Comparison of ENCODE assay signal across 8 mouse cellular contexts in the genomic region with DNA sequence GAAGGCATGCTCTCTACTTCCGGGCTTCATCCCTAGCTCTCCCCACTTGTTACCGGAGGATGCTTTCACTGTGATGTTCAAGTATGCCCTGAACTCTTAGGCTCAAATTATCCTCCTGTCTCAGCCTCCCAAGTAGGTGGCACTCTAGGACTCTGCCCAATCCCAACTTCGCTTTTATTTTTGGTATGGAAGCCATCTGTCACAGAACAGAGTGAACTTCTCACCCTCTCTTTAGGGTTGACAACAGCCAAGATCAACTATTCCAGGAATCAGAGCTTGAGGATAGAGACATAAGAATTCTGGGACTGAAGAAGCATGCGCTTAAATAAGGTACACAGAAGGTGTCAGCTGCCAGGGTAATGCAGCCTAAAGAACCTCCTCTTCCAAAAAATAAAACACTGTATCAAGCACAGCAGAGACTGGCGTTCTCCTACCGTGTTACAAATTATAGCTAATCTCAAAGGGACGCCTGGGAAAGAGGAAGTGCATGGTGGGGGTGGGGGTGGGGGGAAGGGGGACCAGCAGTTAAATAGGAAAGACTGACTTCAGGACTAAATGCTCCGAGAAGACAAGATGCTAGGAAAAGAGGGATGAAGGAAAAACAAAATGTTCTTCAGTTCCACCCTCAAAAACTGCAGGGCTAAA. TPM values are rescaled to one million over a fixed set of nuclear protein-coding genes. Genes with fewer than 3 reads are reported as not detected.
DNase-seq lines count a peak whose midpoint lies in the region; ATAC-seq and TF ChIP-seq lines count a peak whose summit lies in the region.

No protein-coding gene starts in this region.

- WGBS in liver, adult 2 months: 47% methylated on average over 8 of the region's 8 CpGs
- WGBS in embryonic facial prominence, embryonic 13.5 days: 44% methylated on average over 8 of the region's 8 CpGs
- 41% methylated on average over 8 of the region's 8 CpGs for WGBS in intestine, embryonic 14.5 days
- 58% methylated on average over 8 of the region's 8 CpGs for WGBS in neural tube, embryonic 12.5 days

- ATAC-seq in embryonic facial prominence, embryonic 13.5 days (ENCODE audit: insufficient number of reproducible peaks, insufficient read depth, low FRiP score, low TSS enrichment, low read depth): no peak
- ATAC-seq in intestine, embryonic 14.5 days (replicated peaks; ENCODE audit: low FRiP score, low TSS enrichment, low read depth): no peak
- no peak for ATAC-seq in neural tube, embryonic 12.5 days (ENCODE audit: low FRiP score, low read depth)

- no peak overlapping the region for H3K27ac ChIP-seq in liver, adult 2 months (replicated peaks; ENCODE audit: insufficient read depth, low read depth, low read length)
- H3K27ac ChIP-seq in embryonic facial prominence, embryonic 13.5 days: no peak overlapping the region; the same call in 1 of the 2 replicates
- no peak overlapping the region for H3K27ac ChIP-seq in intestine, embryonic 14.5 days (ENCODE audit: low read depth)
- H3K27ac ChIP-seq in neural tube, embryonic 12.5 days: no peak overlapping the region

- no peak for TF ChIP-seq CTCF in liver, adult 2 months (IDR thresholded peaks at IDR 0.05; ENCODE audit: low read depth, low read length)

- H3K9me3 ChIP-seq in embryonic facial prominence, embryonic 13.5 days: no peaks in the 10 kb centered on the region
- H3K9me3 ChIP-seq in intestine, embryonic 14.5 days (ENCODE audit: control insufficient read depth, low read length): no peaks in the 10 kb centered on the region
- H3K9me3 ChIP-seq in neural tube, embryonic 12.5 days: no peaks in the 10 kb centered on the region

- H3K4me3 ChIP-seq in liver, adult 2 months (ENCODE audit: insufficient read depth, low read depth, low read length): peak overlapping the region; percentile 84
- H3K4me3 ChIP-seq in embryonic facial prominence, embryonic 13.5 days: peak overlapping the region; percentile 79
- H3K4me3 ChIP-seq in intestine, embryonic 14.5 days (ENCODE audit: low read depth, low read length): peak overlapping the region; percentile 77
- peak overlapping the region; percentile 94 for H3K4me3 ChIP-seq in neural tube, embryonic 12.5 days

- H3K79me2 ChIP-seq in liver, adult 2 months (ENCODE audit: control insufficient read depth, insufficient read depth, low read length): peaks cover 10% of the 10 kb centered on the region; the same call in 1 of the 2 replicates

- DNase-seq in liver, adult 2 months (ENCODE audit: extremely low read depth, low read depth, low spot score): no peak
- DNase-seq in liver: no peak
- DNase-seq in intestine, embryonic 14.5 days (ENCODE audit: low spot score): no peak
- DNase-seq in left cerebral cortex, postnatal 10 days (ENCODE audit: extremely low spot score in 1 of 2, low spot score in 2 of 2): no peak
- no peak for DNase-seq in layer of hippocampus, adult 9-11 months
- no peak for DNase-seq in T-cell, adult 2 months (ENCODE audit: low spot score)

- H3K27me3 ChIP-seq in liver, adult 2 months (ENCODE audit: control insufficient read depth, insufficient read depth, low read length): no peaks in the 10 kb centered on the region
- H3K27me3 ChIP-seq in embryonic facial prominence, embryonic 13.5 days: no peaks in the 10 kb centered on the region
- no peaks in the 10 kb centered on the region for H3K27me3 ChIP-seq in intestine, embryonic 14.5 days (replicated peaks; ENCODE audit: control insufficient read depth, insufficient read depth, low read length)
- no peaks in the 10 kb centered on the region for H3K27me3 ChIP-seq in neural tube, embryonic 12.5 days (replicated peaks)

- intact Hi-C loops in left cerebral cortex, postnatal 10 days (cut with DNase I): no loop called here

- H3K4me2 ChIP-seq in embryonic facial prominence, embryonic 13.5 days: peak overlapping the region; percentile 95
- peak overlapping the region; percentile 99 for H3K4me2 ChIP-seq in intestine, embryonic 14.5 days (ENCODE audit: low read length)
- H3K4me2 ChIP-seq in neural tube, embryonic 12.5 days (replicated peaks): peak overlapping the region; percentile 96

- peak overlapping the region; percentile 74; the same call in 1 of the 2 replicates for H3K9ac ChIP-seq in liver, adult 2 months (ENCODE audit: low read depth, low read length)
- peak overlapping the region; percentile 90 for H3K9ac ChIP-seq in embryonic facial prominence, embryonic 13.5 days
- H3K9ac ChIP-seq in intestine, embryonic 14.5 days (ENCODE audit: low read length): peak overlapping the region; percentile 85
- peak overlapping the region; percentile 89 for H3K9ac ChIP-seq in neural tube, embryonic 12.5 days

- no peak for TF ChIP-seq POLR2A in liver, adult 2 months (IDR thresholded peaks at IDR 0.05; ENCODE audit: extremely low read depth, insufficient read depth, low read length)

- H3K4me1 ChIP-seq in liver, adult 2 months (ENCODE audit: control insufficient read depth, insufficient read depth, low read length): peaks cover 20% of the 10 kb centered on the region
- H3K4me1 ChIP-seq in embryonic facial prominence, embryonic 13.5 days: peaks cover 42% of the 10 kb centered on the region
- H3K4me1 ChIP-seq in intestine, embryonic 14.5 days (replicated peaks; ENCODE audit: control insufficient read depth, insufficient read depth, low read length): peaks cover 35% of the 10 kb centered on the region
- peaks cover 42% of the 10 kb centered on the region for H3K4me1 ChIP-seq in neural tube, embryonic 12.5 days

- peaks cover 8% of the 10 kb centered on the region; the same call in 1 of the 2 replicates for H3K36me3 ChIP-seq in liver, adult 2 months (ENCODE audit: control insufficient read depth, insufficient read depth, low read length)
- H3K36me3 ChIP-seq in embryonic facial prominence, embryonic 13.5 days: peaks cover 40% of the 10 kb centered on the region
- peaks cover 36% of the 10 kb centered on the region for H3K36me3 ChIP-seq in intestine, embryonic 14.5 days (ENCODE audit: control insufficient read depth, insufficient read depth, low read length)
- H3K36me3 ChIP-seq in neural tube, embryonic 12.5 days: peaks cover 37% of the 10 kb centered on the region

RNA-seq across cellular contexts. Expression of gene Rgp1, which starts 1.2 kb away (rescaled TPM):
- total RNA-seq in liver, adult 2 months (2014; rRNA removed): 15.9 and 18.7 TPM in 2 replicates
- 33.2 and 44.5 TPM in 2 replicates for polyA plus RNA-seq in liver, adult 2 months (2012; rRNA removed)
- 37.1 and 39.7 TPM in 2 replicates for polyA plus RNA-seq in embryonic facial prominence, embryonic 13.5 days (2015; fragmentation: Nextera tagmentation; extraction: Ambion mirVana)
- 25.4 and 29.7 TPM in 2 replicates for polyA plus RNA-seq in intestine, embryonic 14.5 days (2014; fragmentation: Nextera tagmentation; extraction: Ambion mirVana)
- polyA plus RNA-seq in neural tube, embryonic 12.5 days (2016; fragmentation: Nextera tagmentation; extraction: Ambion mirVana): 29.5 and 36.3 TPM in 2 replicates
- total RNA-seq in left cerebral cortex, postnatal 10 days (2021): 10 to 100 TPM; 48.5 to 49.7 TPM

RNA-seq across cellular contexts. Expression of gene Gba2, which starts 1.3 kb away (rescaled TPM):
- 5.1 and 5.3 TPM in 2 replicates for total RNA-seq in liver, adult 2 months (2014; rRNA removed)
- 8.9 and 10.9 TPM in 2 replicates for polyA plus RNA-seq in liver, adult 2 months (2012; rRNA removed)
- polyA plus RNA-seq in embryonic facial prominence, embryonic 13.5 days (2015; fragmentation: Nextera tagmentation; extraction: Ambion mirVana): 22.5 and 24.2 TPM in 2 replicates
- 13.2 and 15.5 TPM in 2 replicates for polyA plus RNA-seq in intestine, embryonic 14.5 days (2014; fragmentation: Nextera tagmentation; extraction: Ambion mirVana)
- polyA plus RNA-seq in neural tube, embryonic 12.5 days (2016; fragmentation: Nextera tagmentation; extraction: Ambion mirVana): 50.4 and 55.4 TPM in 2 replicates
- 10 to 100 TPM; 64.1 to 67.1 TPM for total RNA-seq in left cerebral cortex, postnatal 10 days (2021)

RNA-seq across cellular contexts. Expression of gene Msmp, which starts 6.9 kb away (rescaled TPM):
- total RNA-seq in liver, adult 2 months (2014; rRNA removed): not detected in 2 replicates
- polyA plus RNA-seq in liver, adult 2 months (2012; rRNA removed): not detected in 2 replicates
- polyA plus RNA-seq in embryonic facial prominence, embryonic 13.5 days (2015; fragmentation: Nextera tagmentation; extraction: Ambion mirVana): 0.97 and 1.4 TPM in 2 replicates
- polyA plus RNA-seq in intestine, embryonic 14.5 days (2014; fragmentation: Nextera tagmentation; extraction: Ambion mirVana): 0.49 and 1.3 TPM in 2 replicates
- 1.3 and 2.8 TPM in 2 replicates for polyA plus RNA-seq in neural tube, embryonic 12.5 days (2016; fragmentation: Nextera tagmentation; extraction: Ambion mirVana)
- total RNA-seq in left cerebral cortex, postnatal 10 days (2021): not detected

RNA-seq across cellular contexts. Expression of gene Tln1, which starts 14.9 kb away (rescaled TPM):
- 39.9 and 42.8 TPM in 2 replicates for total RNA-seq in liver, adult 2 months (2014; rRNA removed)
- polyA plus RNA-seq in liver, adult 2 months (2012; rRNA removed): 29.9 and 38.6 TPM in 2 replicates
- polyA plus RNA-seq in embryonic facial prominence, embryonic 13.5 days (2015; fragmentation: Nextera tagmentation; extraction: Ambion mirVana): 69.5 and 75.0 TPM in 2 replicates
- polyA plus RNA-seq in intestine, embryonic 14.5 days (2014; fragmentation: Nextera tagmentation; extraction: Ambion mirVana): 66.0 and 69.8 TPM in 2 replicates
- 59.6 and 65.6 TPM in 2 replicates for polyA plus RNA-seq in neural tube, embryonic 12.5 days (2016; fragmentation: Nextera tagmentation; extraction: Ambion mirVana)
- total RNA-seq in left cerebral cortex, postnatal 10 days (2021): 10 to 100 TPM; 48.7 to 55.3 TPM

RNA-seq across cellular contexts. Expression of gene Creb3, which starts 15.2 kb away (rescaled TPM):
- total RNA-seq in liver, adult 2 months (2014; rRNA removed): 37.8 and 41.1 TPM in 2 replicates
- 47.9 and 62.0 TPM in 2 replicates for polyA plus RNA-seq in liver, adult 2 months (2012; rRNA removed)
- 48.9 and 54.9 TPM in 2 replicates for polyA plus RNA-seq in embryonic facial prominence, embryonic 13.5 days (2015; fragmentation: Nextera tagmentation; extraction: Ambion mirVana)
- 64.8 and 68.6 TPM in 2 replicates for polyA plus RNA-seq in intestine, embryonic 14.5 days (2014; fragmentation: Nextera tagmentation; extraction: Ambion mirVana)
- 68.0 and 71.0 TPM in 2 replicates for polyA plus RNA-seq in neural tube, embryonic 12.5 days (2016; fragmentation: Nextera tagmentation; extraction: Ambion mirVana)
- 10 to 100 TPM; 74.4 to 74.6 TPM for total RNA-seq in left cerebral cortex, postnatal 10 days (2021)
